Mouse (Mus musculus): ENCODE measurements at regions not wholly inside any gene's neighbourhood (a gene's known extent, or its start where the extent isn't known, plus 50 kb on each side); places are given as distances from the start of the nearest gene placed in this dataset.

GRCm38 (mm10) chr16:15259474-15259873 is 57.8 kb upstream of the Gm21897 start:
- intact Hi-C loops (cut with DNase I), result no loop called here
- DNase-seq (ENCODE audit: extremely low spot score in 1 of 2, low spot score in 2 of 2), result no peak
- H3K27ac ChIP-seq, result no peak overlapping the region

GRCm38 (mm10) chr16:15260069-15260468 is 57.2 kb upstream of the Gm21897 start:
- no peak overlapping the region for H3K27ac ChIP-seq
- intact Hi-C loops (cut with DNase I), result no loop called here
- DNase-seq (ENCODE audit: extremely low spot score in 1 of 2, low spot score in 2 of 2), result no peak
- TF ChIP-seq CTCF (IDR thresholded peaks at IDR 0.05), result no peak
- no peak overlapping the region for H3K4me3 ChIP-seq

More at GRCm38 (mm10) chr16:15259474-15259873, 57.8 kb upstream of the Gm21897 start:
- H3K4me3 ChIP-seq, result no peak overlapping the region
- no peak for TF ChIP-seq CTCF (IDR thresholded peaks at IDR 0.05)

All from left cerebral cortex, adult 2 months (tissue).